Mouse (Mus musculus): ENCODE results near the gene Olfm1. TPM values are rescaled to one million over a fixed set of nuclear protein-coding genes. Genes with fewer than 3 reads are reported as not detected.
A peak's percentile ranks its signal among the peaks of the same experiment; 100 is the strongest.

Olfm1 gene
- polyA plus RNA-seq, 1 experiment from 2014 or later: 15.5 TPM

- 15% methylated on average over 19 of the region's 19 CpGs for WGBS
- peaks cover 31% of the 10 kb centered on the region for H3K27me3 ChIP-seq
- peak overlapping the region; percentile 99 for H3K4me2 ChIP-seq
- 0 out of 2 replicates have a peak overlapping the region, but pooled peaks have one; percentile 31 for H3K9ac ChIP-seq (replicated peaks)
- peak; percentile 23; the same call in 1 of the 2 replicates for ATAC-seq (ENCODE audit: insufficient number of reproducible peaks, insufficient read depth, low FRiP score, low TSS enrichment, low read depth)
- peak overlapping the region; percentile 60 for H3K4me3 ChIP-seq (replicated peaks)
- peaks cover 20% of the 10 kb centered on the region for H3K4me1 ChIP-seq (replicated peaks)
- no peaks in the 10 kb centered on the region for H3K9me3 ChIP-seq
- 0 out of 2 replicates have a peak, but pooled peaks cover 4% of the 10 kb centered on the region for H3K36me3 ChIP-seq
- H3K27ac ChIP-seq: no peak overlapping the region
Observed at GRCm38 (mm10) chr2:28204677-28205466, 12.1 kb downstream of the Olfm1 start.

- peak; percentile 22; the same call in 1 of the 2 replicates for ATAC-seq (ENCODE audit: insufficient number of reproducible peaks, insufficient read depth, low FRiP score, low TSS enrichment, low read depth)
- Histone ChIP-seq H3K9me3 (no peaks in the 10 kb centered on the region), H3K27me3 (peaks cover 31% of the 10 kb centered on the region), H3K9ac (replicated peaks) (peak overlapping the region; percentile 76), H3K4me2 (peak overlapping the region; percentile 99), H3K4me1 (replicated peaks) (peaks cover 20% of the 10 kb centered on the region), H3K4me3 (replicated peaks) (peak overlapping the region; percentile 60), H3K36me3 (0 out of 2 replicates have a peak, but pooled peaks cover 4% of the 10 kb centered on the region), H3K27ac (no peak overlapping the region)
- 1% methylated on average over 43 of the region's 49 CpGs for WGBS
Observed at GRCm38 (mm10) chr2:28205467-28205805, 12.6 kb downstream of the Olfm1 start.

GRCm38 (mm10) chr2:28205870-28206421, 13.2 kb downstream of the Olfm1 start:
- Histone ChIP-seq H3K4me2 (peak overlapping the region; percentile 99), H3K4me1 (replicated peaks) (peaks cover 20% of the 10 kb centered on the region), H3K4me3 (replicated peaks) (peak overlapping the region; percentile 60), H3K9ac (replicated peaks) (peak overlapping the region; percentile 76), H3K27me3 (peaks cover 31% of the 10 kb centered on the region), H3K36me3 (0 out of 2 replicates have a peak, but pooled peaks cover 4% of the 10 kb centered on the region), H3K27ac (no peak overlapping the region), H3K9me3 (no peaks in the 10 kb centered on the region)
- no peak for ATAC-seq (ENCODE audit: insufficient number of reproducible peaks, insufficient read depth, low FRiP score, low TSS enrichment, low read depth)
- under 1% methylated on average over 51 of the region's 51 CpGs for WGBS

GRCm38 (mm10) chr2:28206472-28206871, 13.7 kb downstream of the Olfm1 start:
- Histone ChIP-seq H3K27me3 (peaks cover 31% of the 10 kb centered on the region), H3K36me3 (0 out of 2 replicates have a peak, but pooled peaks cover 4% of the 10 kb centered on the region), H3K9me3 (no peaks in the 10 kb centered on the region), H3K9ac (replicated peaks) (no peak overlapping the region), H3K4me1 (replicated peaks) (peaks cover 20% of the 10 kb centered on the region), H3K4me3 (replicated peaks) (peak overlapping the region; percentile 60), H3K27ac (no peak overlapping the region), H3K4me2 (peak overlapping the region; percentile 99)
- WGBS: 6% methylated on average over 11 of the region's 11 CpGs
- ATAC-seq (ENCODE audit: insufficient number of reproducible peaks, insufficient read depth, low FRiP score, low TSS enrichment, low read depth): no peak

DNA sequence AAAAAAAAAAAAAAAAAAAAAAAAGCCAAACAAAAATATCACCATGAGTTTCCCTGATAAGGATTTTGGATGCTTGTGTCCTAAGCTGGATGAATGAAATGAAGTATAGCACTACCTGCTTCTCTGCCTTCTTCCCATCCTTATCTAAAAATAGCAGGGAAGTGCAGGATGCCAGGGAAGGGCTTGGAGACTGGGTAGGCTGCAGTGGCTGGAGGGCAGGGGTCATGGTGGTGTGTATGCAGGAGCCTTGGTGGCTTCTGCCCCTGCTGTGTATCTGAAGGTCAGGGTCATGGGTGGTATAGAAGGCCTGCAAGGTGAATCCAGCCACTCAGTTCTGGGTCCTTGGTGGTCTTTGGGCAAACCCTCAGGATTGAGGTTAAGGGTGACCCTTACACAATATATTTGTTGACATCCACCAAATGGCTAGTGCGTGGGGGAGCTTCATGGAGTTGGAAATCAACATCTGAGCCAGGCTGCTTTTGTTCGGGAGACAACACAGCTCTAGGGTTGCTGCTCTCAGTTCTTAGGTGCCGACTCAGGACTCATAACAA, 14.5 kb downstream of the Olfm1 start:
- H3K4me3 ChIP-seq (replicated peaks): no peak overlapping the region
- no peak overlapping the region for H3K9ac ChIP-seq (replicated peaks)
- H3K36me3 ChIP-seq: 0 out of 2 replicates have a peak, but pooled peaks cover 4% of the 10 kb centered on the region
- no peak overlapping the region for H3K27ac ChIP-seq
- H3K9me3 ChIP-seq: no peaks in the 10 kb centered on the region
- ATAC-seq (ENCODE audit: insufficient number of reproducible peaks, insufficient read depth, low FRiP score, low TSS enrichment, low read depth): no peak; the same call in 1 of the 2 replicates
- WGBS: 86% methylated on average over 3 of the region's 3 CpGs
- no peak overlapping the region for H3K4me2 ChIP-seq
- peaks cover 31% of the 10 kb centered on the region for H3K27me3 ChIP-seq
- H3K4me1 ChIP-seq (replicated peaks): peaks cover 25% of the 10 kb centered on the region

GRCm38 (mm10) chr2:28208130-28208745, 15.4 kb downstream of the Olfm1 start:
- ATAC-seq (ENCODE audit: insufficient number of reproducible peaks, insufficient read depth, low FRiP score, low TSS enrichment, low read depth): no peak
- Histone ChIP-seq H3K36me3 (0 out of 2 replicates have a peak, but pooled peaks cover 4% of the 10 kb centered on the region), H3K9me3 (no peaks in the 10 kb centered on the region), H3K9ac (replicated peaks) (no peak overlapping the region), H3K4me1 (replicated peaks) (peaks cover 34% of the 10 kb centered on the region), H3K4me2 (no peak overlapping the region), H3K27ac (no peak overlapping the region), H3K27me3 (peaks cover 31% of the 10 kb centered on the region), H3K4me3 (replicated peaks) (no peak overlapping the region)
- WGBS: 93% methylated on average over 14 of the region's 14 CpGs

DNA sequence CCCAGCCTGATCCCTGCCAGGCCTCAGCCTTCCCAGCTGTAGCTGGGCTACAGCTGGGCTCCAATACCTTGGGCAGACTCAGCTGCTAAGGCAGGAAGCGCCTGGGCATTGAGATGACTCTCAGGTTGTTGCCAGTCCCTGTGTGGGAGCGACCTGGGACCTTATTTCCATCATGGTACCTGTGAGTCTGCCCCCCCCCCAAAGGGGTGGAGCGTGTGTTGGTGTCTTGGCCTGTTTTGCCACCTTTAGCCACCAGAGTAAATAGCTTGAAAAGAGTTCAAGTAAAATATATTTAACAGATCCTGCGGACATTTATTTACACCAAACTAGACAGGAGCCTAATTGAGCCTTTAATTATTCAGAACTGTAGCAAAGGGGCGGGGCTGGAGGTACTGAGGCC, 16.4 kb downstream of the Olfm1 start:
- 0 out of 2 replicates have a peak, but pooled peaks cover 5% of the 10 kb centered on the region for H3K36me3 ChIP-seq
- no peak overlapping the region for H3K4me3 ChIP-seq (replicated peaks)
- no peak overlapping the region for H3K9ac ChIP-seq (replicated peaks)
- no peak overlapping the region for H3K27ac ChIP-seq
- ATAC-seq (ENCODE audit: insufficient number of reproducible peaks, insufficient read depth, low FRiP score, low TSS enrichment, low read depth): no peak
- WGBS: 79% methylated on average over 5 of the region's 5 CpGs
- H3K27me3 ChIP-seq: peaks cover 31% of the 10 kb centered on the region
- no peak overlapping the region for H3K4me2 ChIP-seq
- no peaks in the 10 kb centered on the region for H3K9me3 ChIP-seq
- peaks cover 34% of the 10 kb centered on the region for H3K4me1 ChIP-seq (replicated peaks)

DNA sequence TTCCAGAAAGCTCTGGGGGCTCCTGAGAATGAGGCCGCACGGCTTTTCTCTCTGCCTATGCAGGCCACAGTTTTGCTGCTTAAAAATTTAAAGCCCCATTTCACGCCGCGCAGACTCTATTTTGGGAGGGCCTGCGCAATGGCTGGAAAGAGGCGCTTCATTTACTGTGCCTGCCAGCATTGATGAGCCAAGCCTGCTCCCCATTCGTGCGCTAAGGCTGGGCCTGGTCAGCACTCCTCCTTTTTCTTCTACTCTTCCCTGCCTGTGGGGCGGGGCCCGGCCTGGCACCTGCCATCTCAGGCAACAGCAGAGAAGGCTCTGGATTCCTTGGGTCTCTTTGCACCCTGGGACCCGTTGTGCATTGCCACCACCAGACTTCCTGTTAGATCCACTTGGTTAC, 16.9 kb downstream of the Olfm1 start:
- peaks cover 10% of the 10 kb centered on the region; the same call in 1 of the 2 replicates for H3K36me3 ChIP-seq
- peaks cover 29% of the 10 kb centered on the region for H3K27me3 ChIP-seq
- H3K4me2 ChIP-seq: no peak overlapping the region
- peaks cover 30% of the 10 kb centered on the region for H3K4me1 ChIP-seq (replicated peaks)
- no peaks in the 10 kb centered on the region for H3K9me3 ChIP-seq
- WGBS: 86% methylated on average over 12 of the region's 12 CpGs
- ATAC-seq (ENCODE audit: insufficient number of reproducible peaks, insufficient read depth, low FRiP score, low TSS enrichment, low read depth): no peak
- H3K4me3 ChIP-seq (replicated peaks): no peak overlapping the region
- H3K9ac ChIP-seq (replicated peaks): no peak overlapping the region
- no peak overlapping the region for H3K27ac ChIP-seq

DNA sequence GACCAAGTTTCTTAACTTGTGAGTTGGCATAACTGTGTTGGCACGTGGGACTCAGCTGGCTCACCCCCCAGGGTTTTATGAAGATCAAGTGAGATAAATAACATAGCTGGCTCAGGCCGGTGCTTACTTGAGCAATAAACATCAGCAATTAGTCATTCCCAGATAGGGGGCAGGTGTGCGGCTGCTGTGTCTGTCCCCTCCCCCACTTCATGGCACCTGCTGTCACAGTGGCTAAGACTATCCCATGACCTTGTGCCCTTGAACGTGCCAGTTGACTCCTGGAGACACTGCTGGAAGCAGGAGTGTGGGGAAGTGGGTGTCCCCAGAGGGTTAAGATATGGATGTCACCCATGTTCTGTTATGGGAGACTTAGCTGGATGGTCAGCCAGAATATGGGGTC, 17.5 kb downstream of the Olfm1 start:
- Histone ChIP-seq H3K27me3 (peaks cover 23% of the 10 kb centered on the region), H3K9me3 (no peaks in the 10 kb centered on the region), H3K9ac (replicated peaks) (no peak overlapping the region), H3K4me3 (replicated peaks) (no peak overlapping the region), H3K36me3 (peaks cover 16% of the 10 kb centered on the region; the same call in 1 of the 2 replicates), H3K4me2 (no peak overlapping the region), H3K4me1 (replicated peaks) (peaks cover 24% of the 10 kb centered on the region), H3K27ac (no peak overlapping the region)
- WGBS: 25% methylated on average over 4 of the region's 4 CpGs
- no peak for ATAC-seq (ENCODE audit: insufficient number of reproducible peaks, insufficient read depth, low FRiP score, low TSS enrichment, low read depth)

DNA sequence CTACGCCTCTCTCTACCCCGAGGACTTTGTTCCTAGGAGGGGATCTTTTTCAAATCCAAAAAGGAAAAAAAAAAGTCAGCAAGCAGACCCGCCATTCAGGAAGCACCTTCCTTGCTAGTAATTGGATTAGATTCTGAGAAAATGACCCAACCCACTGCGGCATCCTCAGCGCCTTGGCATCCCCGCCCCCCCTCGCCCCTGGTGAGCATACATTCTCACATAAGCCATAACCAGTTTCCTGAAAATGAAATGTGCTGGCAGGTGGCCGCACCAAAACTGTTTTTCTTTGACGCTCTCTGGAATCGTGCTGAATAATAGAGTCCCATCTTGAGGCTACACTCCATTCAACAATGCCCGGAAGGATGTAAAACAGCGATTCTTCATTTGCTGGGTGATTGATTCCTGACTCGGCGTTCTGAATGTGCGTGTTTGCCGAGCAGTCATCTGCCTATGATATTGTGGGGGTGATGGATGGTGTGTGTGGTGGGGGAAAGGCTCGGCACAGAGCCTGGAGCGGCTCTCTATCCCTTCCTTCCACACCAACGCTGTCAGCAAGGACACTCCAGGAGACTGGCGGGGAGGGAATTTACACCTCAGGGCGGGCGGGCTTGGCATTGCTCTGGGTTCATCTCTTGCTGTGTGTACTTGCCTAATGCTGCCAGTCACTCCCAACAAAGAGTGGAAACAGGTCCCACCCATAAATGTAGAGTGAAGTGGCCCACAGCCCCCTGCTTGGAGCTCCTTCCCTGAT, 18.9 kb downstream of the Olfm1 start:
- Histone ChIP-seq H3K36me3 (peaks cover 25% of the 10 kb centered on the region), H3K9ac (replicated peaks) (no peak overlapping the region), H3K9me3 (no peaks in the 10 kb centered on the region), H3K4me1 (replicated peaks) (peaks cover 15% of the 10 kb centered on the region), H3K4me3 (replicated peaks) (no peak overlapping the region), H3K27me3 (peaks cover 15% of the 10 kb centered on the region), H3K27ac (no peak overlapping the region), H3K4me2 (no peak overlapping the region)
- ATAC-seq (ENCODE audit: insufficient number of reproducible peaks, insufficient read depth, low FRiP score, low TSS enrichment, low read depth): no peak
- WGBS: 71% methylated on average over 22 of the region's 22 CpGs

Measured in limb, embryonic 12.5 days (tissue).